Mouse (Mus musculus): ENCODE results near the gene Fbxl13. TPM values are rescaled to one million over a fixed set of nuclear protein-coding genes. Genes with fewer than 3 reads are reported as not detected.

Fbxl13 gene
- total RNA-seq, 4 experiments from 2014 or later, result not detected

GRCm38 (mm10) chr5:21527488-21527911 lies 117.9 kb downstream of the Fbxl13 start:
- DNase-seq (ENCODE audit: low spot score in 2 of 2), result peak; percentile 18 to 52

- DNase-seq (ENCODE audit: low spot score in 2 of 2), result no peak
Observed at GRCm38 (mm10) chr5:21526835-21527485, 118.5 kb downstream of the Fbxl13 start.

GRCm38 (mm10) chr5:21519166-21519565 lies 126.3 kb downstream of the Fbxl13 start:
- DNase-seq (ENCODE audit: low spot score in 2 of 2), result no peak

GRCm38 (mm10) chr5:21518207-21518606 lies 127.2 kb downstream of the Fbxl13 start:
- DNase-seq (ENCODE audit: low spot score in 2 of 2), result no peak

- DNase-seq (ENCODE audit: low spot score in 2 of 2), result no peak
Observed at GRCm38 (mm10) chr5:21517562-21517961, 127.9 kb downstream of the Fbxl13 start.

- no peak for DNase-seq (ENCODE audit: low spot score in 2 of 2)
Observed at GRCm38 (mm10) chr5:21513363-21513762, 132.1 kb downstream of the Fbxl13 start.

GRCm38 (mm10) chr5:21509801-21510200 lies 135.6 kb downstream of the Fbxl13 start:
- DNase-seq (ENCODE audit: low spot score in 2 of 2), result no peak

- DNase-seq (ENCODE audit: low spot score in 2 of 2), result no peak
Observed at GRCm38 (mm10) chr5:21506887-21507286, 138.5 kb downstream of the Fbxl13 start.

GRCm38 (mm10) chr5:21505159-21505558 lies 140.3 kb downstream of the Fbxl13 start:
- DNase-seq (ENCODE audit: low spot score in 2 of 2), result no peak

- no peak for DNase-seq (ENCODE audit: low spot score in 2 of 2)
Observed at GRCm38 (mm10) chr5:21502936-21503610, 142.4 kb downstream of the Fbxl13 start.

- DNase-seq (ENCODE audit: low spot score in 2 of 2), result no peak
Observed at GRCm38 (mm10) chr5:21500941-21501340, 144.5 kb downstream of the Fbxl13 start.

GRCm38 (mm10) chr5:21500133-21500532 lies 145.3 kb downstream of the Fbxl13 start:
- DNase-seq (ENCODE audit: low spot score in 2 of 2), result no peak

- no peak for DNase-seq (ENCODE audit: low spot score in 2 of 2)
Observed at GRCm38 (mm10) chr5:21498925-21499324, 146.5 kb downstream of the Fbxl13 start.

- no peak for DNase-seq (ENCODE audit: low spot score in 2 of 2)
Observed at GRCm38 (mm10) chr5:21498490-21498889, 146.9 kb downstream of the Fbxl13 start.

GRCm38 (mm10) chr5:21496881-21497280 lies 148.6 kb downstream of the Fbxl13 start:
- peak; percentile 23 to 37 for DNase-seq (ENCODE audit: low spot score in 2 of 2)

GRCm38 (mm10) chr5:21496321-21496720 lies 149.1 kb downstream of the Fbxl13 start:
- DNase-seq (ENCODE audit: low spot score in 2 of 2), result peak; percentile 11 to 45

- DNase-seq (ENCODE audit: low spot score in 2 of 2), result no peak
Observed at GRCm38 (mm10) chr5:21494781-21495180, 150.7 kb downstream of the Fbxl13 start.

GRCm38 (mm10) chr5:21493294-21493999 lies 152.0 kb downstream of the Fbxl13 start:
- DNase-seq (ENCODE audit: low spot score in 2 of 2), result no peak

- DNase-seq (ENCODE audit: low spot score in 2 of 2), result no peak
Observed at GRCm38 (mm10) chr5:21492213-21492612, 153.2 kb downstream of the Fbxl13 start.

- DNase-seq (ENCODE audit: low spot score in 2 of 2), result no peak
Observed at GRCm38 (mm10) chr5:21491469-21491868, 154.0 kb downstream of the Fbxl13 start.

- DNase-seq (ENCODE audit: low spot score in 2 of 2), result no peak
Observed at GRCm38 (mm10) chr5:21489135-21489534, 156.3 kb downstream of the Fbxl13 start.

- no peak for DNase-seq (ENCODE audit: low spot score in 2 of 2)
Observed at GRCm38 (mm10) chr5:21488506-21488905, 156.9 kb downstream of the Fbxl13 start.

Data from gastrocnemius, adult 8-10 months (tissue).